Mouse (Mus musculus) stomach, postnatal 0 days (tissue): Measurements from ENCODE around the gene Lyplal1. TPM values are rescaled to one million over a fixed set of nuclear protein-coding genes. Genes with fewer than 3 reads are reported as not detected.
A peak's percentile ranks its signal among the peaks of the same experiment; 100 is the strongest.

ENCODE experiments used
- ATAC-seq: fragments of 200-750 bp; cut with Nextera tagmentation; 2 replicates; pipeline ENCODE4 v1.8.0; 2017; ENCODE audit not compliant: low FRiP score, low TSS enrichment
- DNase-seq: peaks from one replicate; pipeline ENCODE4 v3.0.0-alpha.2; 2016; ENCODE audit warnings: low spot score
- H3K27ac ChIP-seq: fragments of 300-500 bp; sonication (generic); replicated peaks from 2 replicates; pipeline ENCODE4 v1.5.1; 2014; ENCODE audit warnings: mild to moderate bottlenecking, control low read depth
- H3K27me3 ChIP-seq: fragments of 300-500 bp; sonication (generic); 2 replicates; pipeline ENCODE4 v1.6.1; 2014; ENCODE audit warnings: low read length; ENCODE audit not compliant: control insufficient read depth, insufficient read depth
- H3K36me3 ChIP-seq: fragments of 300-500 bp; sonication (generic); 2 replicates; pipeline ENCODE4 v1.6.1; 2014; ENCODE audit warnings: low read length, mixed read lengths; ENCODE audit not compliant: control insufficient read depth, insufficient read depth
- H3K4me1 ChIP-seq: fragments of 300-500 bp; sonication (generic); replicated peaks from 2 replicates; pipeline ENCODE4 v1.6.1; 2014; ENCODE audit warnings: antibody characterized with exemption; ENCODE audit not compliant: control insufficient read depth, insufficient read depth
- H3K4me2 ChIP-seq: fragments of 300-500 bp; sonication (generic); replicated peaks from 2 replicates; pipeline ENCODE4 v1.6.1; 2014; ENCODE audit warnings: low read depth, mild to moderate bottlenecking, control low read depth, moderate library complexity
- H3K4me3 ChIP-seq: fragments of 300-500 bp; sonication (generic); 2 replicates; pipeline ENCODE4 v1.5.1; 2014; ENCODE audit warnings: low read depth, low read length, control low read depth
- H3K9ac ChIP-seq: fragments of 300-500 bp; sonication (generic); 2 replicates; pipeline ENCODE4 v1.6.1; 2014; ENCODE audit warnings: mild to moderate bottlenecking, low read length, control low read depth, mixed read lengths
- H3K9me3 ChIP-seq: fragments of 300-500 bp; sonication (generic); 2 replicates; pipeline ENCODE4 v1.6.1; 2016; ENCODE audit warnings: low read length; ENCODE audit not compliant: control insufficient read depth
- CTCF ChIP-seq: IDR thresholded peaks from 2 replicates; pipeline ENCODE4 v1.5.1; 2016; ENCODE audit warnings: antibody characterized with exemption, low read depth, mild to moderate bottlenecking, moderate library complexity
- EP300 ChIP-seq: optimal IDR thresholded peaks from 2 replicates; pipeline ENCODE3; 2016; ENCODE audit warnings: antibody characterized with exemption
- WGBS: fragments of 180-500 bp; shearing (Covaris S2); extraction: QIAGEN DNeasy Blood & Tissue Kit; methylation state at CpG from one replicate; pipeline ENCODE4 v1.1.7; 2014; 5-methylcytosine and 5-hydroxymethylcytosine counted together
- polyA plus RNA-seq: library from polyadenylated mRNA; unstranded; fragments of >200 nt; fragmentation: Nextera tagmentation; extraction: Ambion mirVana; gene quantifications from 2 replicates; pipeline ENCODE4 v1.2.1, GENCODE M21; 2015

Lyplal1 gene
- polyA plus RNA-seq, result 11.3 and 12.5 TPM in 2 replicates

DNA sequence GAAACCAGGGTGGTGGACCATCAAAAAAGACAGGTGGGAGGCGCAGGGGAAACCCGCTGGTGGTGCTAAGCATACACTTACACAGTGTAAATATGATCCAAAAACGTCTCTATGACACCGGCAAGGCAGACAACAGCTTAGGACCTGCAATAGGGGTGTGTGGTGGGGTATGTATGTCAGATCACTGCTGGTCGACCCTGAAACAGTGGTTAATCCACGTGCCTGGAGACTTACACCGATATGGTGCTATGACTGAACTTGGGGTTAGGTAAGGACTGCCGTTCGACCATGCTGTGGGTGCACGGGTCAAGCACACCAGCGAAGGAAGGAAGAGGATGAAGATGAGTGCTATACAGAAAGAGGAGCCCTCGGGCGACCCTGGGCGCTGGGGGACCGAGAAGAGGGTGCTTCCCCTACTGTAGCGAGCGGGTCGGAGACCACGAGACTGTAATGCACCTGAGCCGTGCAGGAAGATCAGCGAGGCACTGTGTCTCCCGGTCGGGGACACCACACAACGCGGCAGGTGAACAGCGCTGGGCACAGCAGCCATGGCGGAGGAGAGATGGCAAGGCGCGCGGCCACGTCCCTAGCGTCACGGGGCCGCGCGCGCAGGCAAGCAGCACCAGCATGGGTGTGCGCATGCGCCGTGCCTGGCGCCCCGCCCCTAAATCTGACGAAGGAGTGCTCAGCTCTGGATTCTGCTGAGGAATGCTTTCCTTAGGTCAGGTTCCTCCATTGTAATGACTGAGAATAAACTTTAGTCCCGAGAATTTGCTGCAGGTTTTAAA, at the start of gene Lyplal1:
Gene Lyplal1 (minus strand): TSS at position 610 of the 788 bp plus-strand sequence.
- Histone ChIP-seq H3K27ac (peak within 1 kb of the TSS; percentile 61; the same call in 1 of the 2 replicates), H3K4me2 (peak within 1 kb of the TSS; percentile 91), H3K9me3 (no peaks in the 10 kb centered on the region), H3K27me3 (no peaks in the 10 kb centered on the region), H3K9ac (peak within 1 kb of the TSS; percentile 81), H3K4me1 (no peaks in the 10 kb centered on the region), H3K36me3 (no peaks in the 10 kb centered on the region), H3K4me3 (peak within 1 kb of the TSS; percentile 73)
- ATAC-seq (peak; percentile 96), DNase-seq (peak; percentile 95)
- TF ChIP-seq CTCF, result 0 out of 2 replicates have a peak, but pooled peaks have one; percentile 15
- TF ChIP-seq EP300, result no peak
- WGBS, result 3% methylated on average over 44 of the region's 44 CpGs

- 52% methylated on average over 2 of the region's 2 CpGs for WGBS
- TF ChIP-seq EP300 (no peak), CTCF (no peak)
- DNase-seq (no peak), ATAC-seq (no peak)
- Histone ChIP-seq H3K4me3 (no peak overlapping the region), H3K4me1 (no peaks in the 10 kb centered on the region), H3K9me3 (no peaks in the 10 kb centered on the region), H3K4me2 (no peak overlapping the region), H3K36me3 (no peaks in the 10 kb centered on the region), H3K27ac (no peak overlapping the region), H3K27me3 (no peaks in the 10 kb centered on the region), H3K9ac (no peak overlapping the region)
Measured at GRCm38 (mm10) chr1:186163616-186164015, 46.5 kb upstream of the Lyplal1 start.

DNA sequence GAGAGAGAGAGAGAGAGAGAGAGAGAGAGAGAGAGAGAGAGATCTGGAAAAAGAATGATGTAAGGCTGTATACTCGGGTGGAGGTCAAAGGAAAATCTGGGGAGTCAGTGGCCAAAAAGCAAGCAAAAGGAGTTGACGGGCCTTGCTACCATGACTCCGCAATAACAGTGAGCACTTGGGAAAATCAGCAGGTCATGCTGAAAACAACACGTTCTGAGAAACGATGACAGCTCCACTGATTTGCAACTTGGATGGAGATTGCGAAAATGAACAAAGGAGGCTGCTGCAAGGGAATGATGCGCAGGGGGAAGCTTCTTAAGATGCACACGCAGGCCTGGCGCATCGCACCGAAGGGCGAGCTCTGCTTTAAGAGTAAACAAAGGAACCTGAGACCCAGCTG, 46.1 kb upstream of the Lyplal1 start:
- no peak overlapping the region for H3K27ac ChIP-seq
- no peak overlapping the region for H3K9ac ChIP-seq
- no peaks in the 10 kb centered on the region for H3K27me3 ChIP-seq
- TF ChIP-seq EP300 (no peak), CTCF (no peak)
- no peak overlapping the region for H3K4me3 ChIP-seq
- DNase-seq, result no peak
- H3K4me1 ChIP-seq, result no peaks in the 10 kb centered on the region
- no peaks in the 10 kb centered on the region for H3K36me3 ChIP-seq
- no peaks in the 10 kb centered on the region for H3K9me3 ChIP-seq
- no peak overlapping the region for H3K4me2 ChIP-seq
- no peak for ATAC-seq
- WGBS, result 45% methylated on average over 12 of the region's 12 CpGs

DNA sequence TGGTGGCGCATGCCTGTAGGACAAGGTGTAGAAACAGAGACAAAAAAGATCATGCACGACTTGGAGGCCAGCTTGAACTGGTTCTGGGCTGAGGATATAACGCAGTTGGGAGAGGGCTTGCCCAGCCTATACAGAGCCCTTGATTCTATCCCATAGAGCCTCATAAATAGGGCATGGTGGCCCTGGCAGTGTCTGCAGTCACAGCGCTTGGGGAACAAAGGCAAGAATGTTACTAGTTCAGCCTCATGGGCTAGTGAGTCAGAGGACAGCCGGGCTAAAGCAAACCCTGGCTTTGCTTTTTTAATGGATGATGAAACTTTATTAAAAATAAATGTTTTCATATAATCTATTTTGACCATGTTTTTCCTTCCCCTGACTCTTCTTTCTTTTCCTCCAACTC, 33.3 kb upstream of the Lyplal1 start:
- no peaks in the 10 kb centered on the region for H3K9me3 ChIP-seq
- no peak for ATAC-seq
- H3K36me3 ChIP-seq, result no peaks in the 10 kb centered on the region
- DNase-seq, result no peak
- H3K9ac ChIP-seq, result no peak overlapping the region
- WGBS, result 80% methylated on average over 5 of the region's 5 CpGs
- H3K4me2 ChIP-seq, result no peak overlapping the region
- no peak overlapping the region for H3K4me3 ChIP-seq
- no peaks in the 10 kb centered on the region for H3K4me1 ChIP-seq
- no peak overlapping the region for H3K27ac ChIP-seq
- H3K27me3 ChIP-seq, result no peaks in the 10 kb centered on the region
- no peak for TF ChIP-seq EP300
- TF ChIP-seq CTCF, result no peak

DNA sequence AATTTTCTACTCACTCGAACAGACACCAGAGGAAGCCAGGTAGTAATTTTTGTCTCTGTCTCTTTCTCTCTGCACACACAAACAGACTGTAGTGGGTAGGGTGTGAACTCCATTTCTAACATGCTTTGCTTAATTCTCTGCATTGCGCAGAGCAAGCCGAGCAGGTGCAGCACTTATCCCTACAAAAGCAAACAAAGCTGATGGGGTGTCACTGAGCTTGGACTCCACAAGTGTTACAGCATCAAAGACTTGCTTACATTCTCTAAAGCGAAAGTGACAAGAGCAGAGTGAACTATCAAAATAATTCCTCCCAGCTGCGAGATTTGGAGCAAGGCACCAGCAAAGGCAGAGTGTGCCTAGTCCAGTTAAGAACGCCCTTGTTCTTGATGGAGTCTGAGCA, 28.3 kb upstream of the Lyplal1 start:
- ATAC-seq (no peak), DNase-seq (no peak)
- H3K9me3 ChIP-seq, result no peaks in the 10 kb centered on the region
- H3K27ac ChIP-seq, result no peak overlapping the region
- TF ChIP-seq CTCF, result no peak
- no peak for TF ChIP-seq EP300
- H3K27me3 ChIP-seq, result no peaks in the 10 kb centered on the region
- peak overlapping the region; percentile 32 for H3K4me2 ChIP-seq
- 12% methylated on average over 6 of the region's 6 CpGs for WGBS
- H3K4me3 ChIP-seq, result peak overlapping the region; percentile 1; the same call in 1 of the 2 replicates
- H3K36me3 ChIP-seq, result no peaks in the 10 kb centered on the region
- no peaks in the 10 kb centered on the region for H3K4me1 ChIP-seq
- no peak overlapping the region for H3K9ac ChIP-seq

GRCm38 (mm10) chr1:186140191-186140590, 23.1 kb upstream of the Lyplal1 start:
- no peak for ATAC-seq
- Histone ChIP-seq H3K36me3 (no peaks in the 10 kb centered on the region), H3K4me1 (no peaks in the 10 kb centered on the region; the same call in 1 of the 2 replicates), H3K27me3 (no peaks in the 10 kb centered on the region), H3K9ac (no peak overlapping the region), H3K9me3 (no peaks in the 10 kb centered on the region), H3K27ac (no peak overlapping the region), H3K4me3 (no peak overlapping the region), H3K4me2 (no peak overlapping the region)
- WGBS, result 72% methylated on average over 2 of the region's 2 CpGs
- no peak for DNase-seq
- TF ChIP-seq EP300 (no peak), CTCF (no peak)
